Mouse (Mus musculus) layer of hippocampus, adult 9-10 months (tissue): ENCODE measurements at regions not wholly inside any gene's neighbourhood (a gene's known extent, or its start where the extent isn't known, plus 50 kb on each side); places are given as distances from the start of the nearest gene placed in this dataset.

Experiments used
- DNase-seq: peaks from one replicate; pipeline ENCODE4 v3.0.0; 2022; ENCODE audit warnings: low spot score

- DNase-seq, result peak; percentile 32
Measured at GRCm38 (mm10) chr3:115596523-115596922, 118.3 kb downstream of the S1pr1 start.

GRCm38 (mm10) chr3:115590716-115591115, 124.2 kb downstream of the S1pr1 start:
- DNase-seq, result no peak

GRCm38 (mm10) chr3:115588585-115588984, 126.3 kb downstream of the S1pr1 start:
- no peak for DNase-seq

- peak; percentile 13 for DNase-seq
Measured at GRCm38 (mm10) chr3:115580131-115580932, 134.5 kb downstream of the S1pr1 start.

GRCm38 (mm10) chr3:115575371-115575770, 139.5 kb downstream of the S1pr1 start:
- no peak for DNase-seq

- no peak for DNase-seq
Measured at GRCm38 (mm10) chr3:115562735-115563134, 152.1 kb downstream of the S1pr1 start.

- DNase-seq, result no peak
Measured at GRCm38 (mm10) chr3:115554809-115555708, 159.8 kb downstream of the S1pr1 start.

- DNase-seq, result no peak
Measured at GRCm38 (mm10) chr3:115553848-115554515, 160.9 kb downstream of the S1pr1 start.

- DNase-seq, result peak; percentile 10
Measured at GRCm38 (mm10) chr3:115541789-115542188, 173.1 kb downstream of the S1pr1 start.

GRCm38 (mm10) chr3:115538355-115538754, 176.5 kb downstream of the S1pr1 start:
- DNase-seq, result no peak

- no peak for DNase-seq
Measured at GRCm38 (mm10) chr3:115532141-115532735, 182.6 kb downstream of the S1pr1 start.

- DNase-seq, result no peak
Measured at GRCm38 (mm10) chr3:115530441-115530840, 184.4 kb downstream of the S1pr1 start.

- peak; percentile 10 for DNase-seq
Measured at GRCm38 (mm10) chr3:115529918-115530317, 185.0 kb downstream of the S1pr1 start.

- DNase-seq, result no peak
Measured at GRCm38 (mm10) chr3:115523515-115523914, 191.4 kb downstream of the S1pr1 start.

GRCm38 (mm10) chr3:115515645-115516044, 199.2 kb downstream of the S1pr1 start:
- no peak for DNase-seq

GRCm38 (mm10) chr3:115509658-115510057, 205.2 kb downstream of the S1pr1 start:
- DNase-seq, result no peak

GRCm38 (mm10) chr3:115497420-115497819, 217.5 kb downstream of the S1pr1 start:
- DNase-seq, result no peak

GRCm38 (mm10) chr3:115496110-115496509, 218.8 kb downstream of the S1pr1 start:
- DNase-seq, result no peak

GRCm38 (mm10) chr3:115495692-115496091, 219.2 kb downstream of the S1pr1 start:
- no peak for DNase-seq

- DNase-seq, result no peak
Measured at GRCm38 (mm10) chr3:115468980-115469379, 245.9 kb downstream of the S1pr1 start.

GRCm38 (mm10) chr3:115467850-115468249, 247.0 kb downstream of the S1pr1 start:
- no peak for DNase-seq

GRCm38 (mm10) chr3:115462623-115463022, 252.2 kb downstream of the S1pr1 start:
- DNase-seq, result no peak
